Mouse (Mus musculus) G1E (cell line): ENCODE results near the gene Ptpn13.

ENCODE experiments used
- CTCF ChIP-seq: IDR thresholded peaks from 2 replicates; pipeline ENCODE4 v1.5.1; 2012; ENCODE audit warnings: low read depth, low read length, inconsistent platforms, mixed read lengths
- GATA1 ChIP-seq: IDR thresholded peaks from 2 replicates; pipeline ENCODE4 v1.6.1; 2012; ENCODE audit warnings: borderline replicate concordance, low read length, inconsistent platforms, mixed read lengths
- GATA2 ChIP-seq: IDR thresholded peaks from 2 replicates; pipeline ENCODE4 v1.6.1; 2012; ENCODE audit warnings: low read depth, low read length, inconsistent platforms, borderline replicate concordance
- POLR2AphosphoS5 ChIP-seq: IDR thresholded peaks from 2 replicates; pipeline ENCODE4 v1.6.1; 2012; ENCODE audit warnings: low read depth, low read length, inconsistent platforms; ENCODE audit not compliant: insufficient replicate concordance

DNA sequence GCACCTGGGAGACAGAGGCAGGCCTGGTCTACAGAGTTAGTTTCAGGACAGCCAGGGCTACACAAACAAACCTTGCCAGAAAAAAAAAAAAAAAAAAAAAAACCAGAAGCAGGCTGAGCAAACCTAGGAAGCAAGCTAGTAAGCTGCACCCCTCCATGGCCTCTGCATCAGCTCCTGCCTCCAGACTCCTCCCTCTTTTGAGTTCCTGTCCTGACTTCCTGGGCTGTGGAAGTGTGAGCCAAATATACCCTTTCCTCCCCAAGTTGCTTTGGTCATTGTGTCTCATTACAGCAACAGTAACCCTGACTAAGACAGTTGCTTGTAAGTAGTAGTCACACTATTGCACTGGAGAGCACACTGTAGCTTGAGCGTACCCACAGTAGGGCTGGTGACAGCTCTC, 219.2 kb downstream of the Ptpn13 start:
- TF ChIP-seq GATA2, result no peak
- TF ChIP-seq CTCF, result no peak
- no peak for TF ChIP-seq GATA1
- TF ChIP-seq POLR2AphosphoS5, result no peak
